Mouse (Mus musculus) hematopoietic stem cell, adult 5-6 weeks (primary cell): Measurements from ENCODE around the gene Zdhhc19. TPM values are rescaled to one million over a fixed set of nuclear protein-coding genes. Genes with fewer than 3 reads are reported as not detected.

Experiments used
- total RNA-seq: library from RNA; stranded (forward); fragments of 172-1452, 232-1000 nt; gene quantifications from 2 replicates; pipeline ENCODE4 v1.2.3, GENCODE M21; 2017

The Zdhhc19 gene
- total RNA-seq, 1 experiment from 2014 or later: not detected

Other genes with a start within 250 kb of the Zdhhc19 start
- 26.1 and 32.0 TPM in 2 replicates for gene Fbxo45, start 249.1 kb upstream of the Zdhhc19 start, total RNA-seq
- 14.0 and 22.6 TPM in 2 replicates for gene Wdr53, start 249.0 kb upstream of the Zdhhc19 start, total RNA-seq
- gene Smco1, start 224.8 kb upstream of the Zdhhc19 start, total RNA-seq: not detected in 2 replicates
- 67.5 and 71.4 TPM in 2 replicates for gene Rnf168, start 218.8 kb upstream of the Zdhhc19 start, total RNA-seq
- gene Ubxn7, start 164.0 kb upstream of the Zdhhc19 start, total RNA-seq: 43.5 and 51.3 TPM in 2 replicates
- not detected in 2 replicates for gene Tm4sf19, start 95.8 kb upstream of the Zdhhc19 start, total RNA-seq
- gene Tctex1d2, start 76.6 kb upstream of the Zdhhc19 start, total RNA-seq: 54.3 and 62.3 TPM in 2 replicates
- gene Pcyt1a, start 65.3 kb upstream of the Zdhhc19 start, total RNA-seq: 68.6 and 75.3 TPM in 2 replicates
- 0.25 TPM in 1 of 2 replicates, not detected in the other for gene Slc51a, start 8.4 kb upstream of the Zdhhc19 start, total RNA-seq
- gene Tfrc, start 112.7 kb downstream of the Zdhhc19 start, total RNA-seq: 87.0 and 93.9 TPM in 2 replicates
- gene Tnk2, start 147.6 kb downstream of the Zdhhc19 start, total RNA-seq: 3.5 and 5.7 TPM in 2 replicates
- not detected in 2 replicates for gene Muc4, start 239.6 kb downstream of the Zdhhc19 start, total RNA-seq